Mouse (Mus musculus) limb, embryonic 11.5 days (tissue): Measurements from ENCODE around the gene Dennd4a. TPM values are rescaled to one million over a fixed set of nuclear protein-coding genes. Genes with fewer than 3 reads are reported as not detected.

Experiments
- ATAC-seq: fragments of 200-750 bp; cut with Nextera tagmentation; 2 replicates; pipeline ENCODE4 v1.8.0; 2017; ENCODE audit warnings: low read depth; ENCODE audit not compliant: insufficient number of reproducible peaks, low FRiP score, low TSS enrichment
- DNase-seq: peaks from one replicate; pipeline ENCODE4 v3.0.0-alpha.2; 2015; ENCODE audit warnings: low spot score
- H3K27ac ChIP-seq: fragments of 300-500 bp; sonication (generic); replicated peaks from 2 replicates; pipeline ENCODE4 v1.5.1; 2014; ENCODE audit warnings: low read depth, mild to moderate bottlenecking, low read length
- H3K27me3 ChIP-seq: fragments of 300-500 bp; sonication (generic); 2 replicates; pipeline ENCODE4 v1.6.1; 2014; ENCODE audit warnings: mild to moderate bottlenecking, low read length, mixed read lengths; ENCODE audit not compliant: control insufficient read depth, insufficient read depth
- H3K36me3 ChIP-seq: fragments of 300-500 bp; sonication (generic); 2 replicates; pipeline ENCODE4 v1.6.1; 2014; ENCODE audit warnings: mild to moderate bottlenecking, low read length, moderate library complexity, mixed read lengths; ENCODE audit not compliant: control insufficient read depth, insufficient read depth
- H3K4me1 ChIP-seq: fragments of 300-500 bp; sonication (generic); 2 replicates; pipeline ENCODE4 v1.6.1; 2014; ENCODE audit warnings: low read length, mixed read lengths; ENCODE audit not compliant: control insufficient read depth, insufficient read depth
- H3K4me2 ChIP-seq: fragments of 300-500 bp; sonication (generic); 2 replicates; pipeline ENCODE4 v1.6.1; 2014; ENCODE audit warnings: low read depth, mild to moderate bottlenecking, moderate library complexity; ENCODE audit not compliant: severe bottlenecking
- H3K4me3 ChIP-seq: fragments of 300-500 bp; sonication (generic); 2 replicates; pipeline ENCODE4 v1.5.1; 2014; ENCODE audit warnings: low read depth, low read length
- H3K9ac ChIP-seq: fragments of 300-500 bp; sonication (generic); 2 replicates; pipeline ENCODE4 v1.6.1; 2014; ENCODE audit warnings: mild to moderate bottlenecking, low read length
- H3K9me3 ChIP-seq: fragments of 300-500 bp; sonication (generic); 2 replicates; pipeline ENCODE4 v1.6.1; 2016; ENCODE audit warnings: low read length; ENCODE audit not compliant: control insufficient read depth
- WGBS: fragments of 180-500 bp; shearing (Covaris S2); extraction: QIAGEN DNeasy Blood & Tissue Kit; methylation state at CpG from one replicate; pipeline ENCODE4 v1.1.7; 2014; 5-methylcytosine and 5-hydroxymethylcytosine counted together
- polyA plus RNA-seq: library from polyadenylated mRNA; unstranded; fragments of >200 nt; fragmentation: Nextera tagmentation; extraction: Ambion mirVana; gene quantifications from 2 replicates; pipeline ENCODE4 v1.2.1, GENCODE M21; 2014

The Dennd4a gene
- polyA plus RNA-seq: 6.3 and 8.2 TPM in 2 replicates

- Histone ChIP-seq H3K9me3 (no peaks in the 10 kb centered on the region), H3K4me1 (0 out of 2 replicates have a peak, but pooled peaks cover 2% of the 10 kb centered on the region), H3K27ac (peak within 1 kb of the TSS; percentile 73; the same call in 1 of the 2 replicates), H3K9ac (peak within 1 kb of the TSS; percentile 51), H3K27me3 (no peaks in the 10 kb centered on the region), H3K36me3 (no peaks in the 10 kb centered on the region), H3K4me3 (peak within 1 kb of the TSS; percentile 76), H3K4me2 (peak within 1 kb of the TSS; percentile 66)
- ATAC-seq (peak; percentile 95), DNase-seq (peak; percentile 98)
- whole genome bisulfite sequencing: 1% methylated on average over 41 of the region's 51 CpGs
Measured at GRCm38 (mm10) chr9:64810822-64811537, at the start of gene Dennd4a. Gene Dennd4a (plus strand): TSS chr9:64811340.

DNA sequence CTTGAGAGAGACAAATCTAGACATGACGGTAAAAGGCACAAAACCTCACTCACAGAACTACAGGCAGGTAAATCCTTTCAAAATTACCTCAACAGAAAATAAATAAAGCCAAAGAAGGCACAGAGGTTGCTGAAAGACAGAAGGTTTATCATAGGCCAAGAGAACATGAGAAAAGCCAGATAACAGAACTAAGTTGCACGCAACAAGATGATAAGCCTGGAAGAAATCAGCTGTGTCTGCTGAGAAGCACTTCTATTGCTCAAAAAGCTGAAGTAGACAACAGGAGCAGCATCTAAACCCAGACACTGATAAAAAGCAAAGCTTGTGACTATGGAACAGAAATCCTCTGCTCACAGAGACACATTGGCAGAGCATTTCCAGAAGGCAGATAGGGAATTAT lies 46.3 kb upstream of the Dennd4a start:
- no peak overlapping the region for H3K4me3 ChIP-seq

GRCm38 (mm10) chr9:64766136-64766535 lies 45.0 kb upstream of the Dennd4a start:
- H3K4me3 ChIP-seq: no peak overlapping the region
- no peaks in the 10 kb centered on the region for H3K27me3 ChIP-seq
- H3K27ac ChIP-seq: no peak overlapping the region
- H3K4me1 ChIP-seq: no peaks in the 10 kb centered on the region
- H3K4me2 ChIP-seq: no peak overlapping the region
- DNase-seq (no peak), ATAC-seq (no peak)
- H3K36me3 ChIP-seq: no peaks in the 10 kb centered on the region
- 84% methylated on average over 3 of the region's 3 CpGs for WGBS
- H3K9ac ChIP-seq: no peak overlapping the region
- H3K9me3 ChIP-seq: no peaks in the 10 kb centered on the region

More for the DNA sequence above, 46.3 kb upstream of the Dennd4a start:
- no peaks in the 10 kb centered on the region for H3K4me1 ChIP-seq
- H3K9ac ChIP-seq: no peak overlapping the region
- no peaks in the 10 kb centered on the region for H3K9me3 ChIP-seq
- H3K36me3 ChIP-seq: no peaks in the 10 kb centered on the region
- H3K27ac ChIP-seq: no peak overlapping the region
- H3K4me2 ChIP-seq: no peak overlapping the region
- WGBS: 88% methylated on average over 2 of the region's 2 CpGs
- no peaks in the 10 kb centered on the region for H3K27me3 ChIP-seq
- ATAC-seq: no peak
- DNase-seq: no peak

- Histone ChIP-seq H3K27ac (no peak overlapping the region), H3K27me3 (no peaks in the 10 kb centered on the region), H3K4me1 (no peaks in the 10 kb centered on the region), H3K36me3 (no peaks in the 10 kb centered on the region), H3K4me3 (no peak overlapping the region), H3K4me2 (no peak overlapping the region), H3K9ac (no peak overlapping the region), H3K9me3 (no peaks in the 10 kb centered on the region)
- ATAC-seq (no peak), DNase-seq (no peak)
- 71% methylated on average over 1 of the region's 1 CpGs for WGBS
Measured at GRCm38 (mm10) chr9:64767796-64768195, 43.3 kb upstream of the Dennd4a start.

DNA sequence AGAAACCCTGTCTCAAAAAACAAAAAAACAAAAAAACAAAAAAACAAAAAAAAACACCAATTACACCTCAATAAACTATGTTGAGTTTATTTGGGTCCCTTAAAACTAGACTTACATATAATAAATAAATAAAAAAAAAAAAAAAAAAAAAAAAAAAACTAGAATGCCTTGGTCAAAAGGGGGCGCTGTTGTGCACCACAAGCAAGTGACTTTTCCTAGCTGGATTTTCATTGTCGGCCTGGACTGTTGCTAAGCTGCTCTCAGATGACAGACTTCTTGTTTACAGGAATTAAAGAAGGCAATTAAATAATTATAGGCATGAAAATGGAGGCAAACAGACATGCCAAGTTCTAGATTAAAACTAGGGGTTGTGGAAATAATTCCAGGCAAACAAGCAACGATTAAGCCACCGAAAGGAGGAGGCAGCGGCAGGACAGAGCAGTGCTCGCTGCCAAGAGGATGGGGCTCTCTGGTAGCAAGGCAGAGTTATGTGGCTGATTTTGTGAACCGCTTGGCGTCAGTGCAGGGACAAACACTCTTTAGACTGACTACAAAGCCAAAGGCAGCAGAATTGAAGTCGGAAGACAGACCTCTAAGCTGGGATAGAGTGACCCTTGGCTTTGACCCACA lies 42.0 kb upstream of the Dennd4a start:
- ATAC-seq: no peak
- Histone ChIP-seq H3K4me3 (no peak overlapping the region), H3K27me3 (no peaks in the 10 kb centered on the region), H3K9me3 (no peaks in the 10 kb centered on the region), H3K36me3 (no peaks in the 10 kb centered on the region), H3K4me1 (no peaks in the 10 kb centered on the region), H3K27ac (no peak overlapping the region), H3K9ac (no peak overlapping the region), H3K4me2 (no peak overlapping the region)
- DNase-seq: peak; percentile 53
- 51% methylated on average over 9 of the region's 9 CpGs for WGBS

DNA sequence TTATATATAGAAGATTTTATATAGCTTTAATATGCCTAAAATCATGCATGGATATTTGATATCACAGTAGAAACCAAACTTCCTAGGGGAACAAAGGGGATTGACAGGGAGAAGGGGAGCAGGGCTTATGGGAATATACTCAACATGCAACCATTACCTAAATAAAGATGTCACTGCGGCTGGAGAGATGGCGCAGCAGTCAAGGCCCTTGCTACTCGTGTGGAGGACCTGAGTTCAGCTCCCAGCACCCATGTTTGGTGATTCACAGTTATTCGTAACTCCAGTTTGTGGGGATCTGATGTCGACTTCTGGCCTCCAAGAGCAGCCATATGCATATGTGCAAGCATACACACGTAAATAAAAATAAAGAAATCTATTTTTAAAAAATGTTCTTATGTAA lies 41.2 kb upstream of the Dennd4a start:
- Histone ChIP-seq H3K9me3 (no peaks in the 10 kb centered on the region), H3K36me3 (no peaks in the 10 kb centered on the region), H3K27me3 (no peaks in the 10 kb centered on the region), H3K9ac (no peak overlapping the region), H3K27ac (no peak overlapping the region), H3K4me2 (no peak overlapping the region), H3K4me1 (no peaks in the 10 kb centered on the region), H3K4me3 (no peak overlapping the region)
- WGBS: 91% methylated on average over 6 of the region's 6 CpGs
- ATAC-seq (no peak), DNase-seq (no peak)

- DNase-seq (no peak), ATAC-seq (no peak)
- H3K4me2 ChIP-seq: no peak overlapping the region
- no peak overlapping the region for H3K4me3 ChIP-seq
- H3K4me1 ChIP-seq: no peaks in the 10 kb centered on the region
- WGBS: 84% methylated on average over 5 of the region's 5 CpGs
- no peaks in the 10 kb centered on the region for H3K9me3 ChIP-seq
- H3K27me3 ChIP-seq: no peaks in the 10 kb centered on the region
- no peak overlapping the region for H3K27ac ChIP-seq
- no peaks in the 10 kb centered on the region for H3K36me3 ChIP-seq
- H3K9ac ChIP-seq: no peak overlapping the region
Measured at GRCm38 (mm10) chr9:64770411-64770849, 40.7 kb upstream of the Dennd4a start.

DNA sequence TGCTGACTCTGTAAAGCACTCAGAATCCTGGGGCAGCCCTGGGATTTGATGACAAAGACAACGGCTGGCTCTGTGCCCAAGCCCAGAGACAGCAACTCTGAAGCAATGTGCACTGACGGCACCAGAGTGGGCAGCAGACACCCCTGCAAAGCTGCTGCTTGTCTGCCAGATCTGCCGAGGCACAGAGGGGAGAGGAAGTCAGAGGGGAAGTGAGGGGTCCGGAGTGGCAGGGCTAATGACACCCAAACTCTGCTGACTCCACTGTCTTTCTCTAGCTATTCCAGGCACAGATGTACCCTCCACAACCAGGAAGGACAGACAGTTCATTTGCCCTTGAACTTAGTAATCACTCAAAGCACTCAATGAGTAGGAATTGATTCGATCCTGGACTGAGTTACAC lies 39.9 kb upstream of the Dennd4a start:
- no peak for DNase-seq

More for the DNA sequence above, 39.9 kb upstream of the Dennd4a start:
- H3K9me3 ChIP-seq: no peaks in the 10 kb centered on the region
- H3K4me1 ChIP-seq: no peaks in the 10 kb centered on the region
- ATAC-seq: no peak
- no peak overlapping the region for H3K4me3 ChIP-seq
- 72% methylated on average over 5 of the region's 5 CpGs for WGBS
- no peak overlapping the region for H3K27ac ChIP-seq
- H3K27me3 ChIP-seq: no peaks in the 10 kb centered on the region
- H3K36me3 ChIP-seq: no peaks in the 10 kb centered on the region
- no peak overlapping the region for H3K9ac ChIP-seq
- no peak overlapping the region for H3K4me2 ChIP-seq
